Mouse (Mus musculus): Measurements from ENCODE around the gene Marveld3. TPM values are rescaled to one million over a fixed set of nuclear protein-coding genes. Genes with fewer than 3 reads are reported as not detected.

Marveld3 gene
- under 1 TPM in 1 of 2 experiments, not detected in 1; 0.35 TPM for total RNA-seq (2021)
- long read RNA-seq, experiment 1 = 0 reads
- long read RNA-seq, experiment 2 = 0 reads

DNA sequence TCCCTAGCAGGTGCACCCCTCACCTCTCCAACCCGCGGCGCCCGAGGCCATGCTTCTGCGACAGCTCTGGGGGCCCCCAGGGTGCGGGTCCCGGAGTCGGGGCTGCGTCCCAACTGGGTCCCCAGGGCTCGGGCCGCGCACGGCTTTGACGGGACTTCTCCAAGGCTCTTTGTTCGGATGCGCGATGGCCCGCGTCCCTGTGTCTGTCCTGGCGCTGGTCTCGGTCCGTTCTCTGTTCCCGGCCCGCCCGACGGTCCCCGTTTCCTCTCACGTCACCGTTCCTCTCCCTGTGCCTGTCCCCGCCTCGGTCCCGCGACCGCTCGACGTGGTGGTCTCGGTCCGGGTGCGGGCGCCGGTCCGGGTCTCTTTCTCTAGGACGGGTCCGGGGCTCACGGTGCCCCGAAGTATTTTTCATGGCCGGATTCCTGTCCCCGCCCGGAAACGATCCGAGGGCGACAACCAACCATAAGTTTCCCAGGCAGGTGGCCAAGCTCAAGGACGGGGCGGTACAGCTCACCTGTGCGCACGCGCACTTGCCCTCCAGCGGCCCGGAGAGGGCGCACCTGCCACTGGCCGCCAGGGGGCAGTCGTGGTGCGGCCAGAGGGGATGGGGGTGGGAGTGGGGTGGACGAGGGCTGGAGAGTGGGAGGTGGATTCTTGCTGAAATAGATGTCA lies at the start of gene Marveld3:
Gene Marveld3 (minus strand): TSS at position 511 of the 675 bp plus-strand sequence.
- no peak for DNase-seq (ENCODE audit: low spot score in 2 of 2)

DNA sequence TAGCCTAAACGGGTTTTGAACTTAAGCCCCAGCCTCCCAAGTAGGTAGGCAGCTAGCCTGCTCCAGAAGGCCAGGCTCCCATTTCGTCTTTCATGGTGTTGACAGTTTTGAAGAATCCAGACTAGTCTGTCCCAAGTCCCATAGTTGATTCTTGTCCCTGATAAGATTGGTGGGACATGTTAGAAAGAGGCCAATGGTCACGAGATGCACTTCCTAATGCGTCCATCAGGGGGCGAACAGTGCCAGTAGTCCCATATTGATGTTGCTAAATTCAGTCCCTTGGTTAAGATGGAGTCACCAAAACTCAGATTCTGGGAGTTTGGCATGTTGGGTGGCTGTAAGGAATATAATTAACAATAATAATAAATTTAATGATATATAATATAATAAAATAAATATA lies 48.9 kb upstream of the Marveld3 start:
- peak in 1 of 2 experiments; percentile 24 for DNase-seq (ENCODE audit: low spot score in 2 of 2)

DNA sequence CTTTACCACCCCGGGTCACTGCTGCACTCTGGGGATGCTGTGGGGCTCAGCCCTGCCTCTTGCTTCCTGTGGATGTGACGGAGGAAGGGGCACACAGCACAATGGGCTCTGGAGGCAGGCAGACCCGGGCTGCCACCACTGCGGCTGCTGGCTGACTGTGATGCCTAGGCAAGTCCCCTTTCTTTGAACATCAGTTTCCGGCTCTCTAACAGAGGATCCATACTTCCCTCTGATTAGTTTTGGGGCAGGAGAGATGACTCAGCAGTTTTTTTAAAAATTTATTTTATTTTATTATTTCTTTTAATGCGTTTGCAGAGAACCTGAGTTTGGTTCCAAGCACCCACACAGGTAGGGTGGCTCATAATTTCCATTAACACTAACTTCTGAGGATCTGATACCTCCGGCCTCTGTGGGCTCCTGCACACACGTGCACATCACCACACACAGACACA lies 47.0 kb upstream of the Marveld3 start:
- DNase-seq (ENCODE audit: low spot score in 2 of 2) = no peak

DNA sequence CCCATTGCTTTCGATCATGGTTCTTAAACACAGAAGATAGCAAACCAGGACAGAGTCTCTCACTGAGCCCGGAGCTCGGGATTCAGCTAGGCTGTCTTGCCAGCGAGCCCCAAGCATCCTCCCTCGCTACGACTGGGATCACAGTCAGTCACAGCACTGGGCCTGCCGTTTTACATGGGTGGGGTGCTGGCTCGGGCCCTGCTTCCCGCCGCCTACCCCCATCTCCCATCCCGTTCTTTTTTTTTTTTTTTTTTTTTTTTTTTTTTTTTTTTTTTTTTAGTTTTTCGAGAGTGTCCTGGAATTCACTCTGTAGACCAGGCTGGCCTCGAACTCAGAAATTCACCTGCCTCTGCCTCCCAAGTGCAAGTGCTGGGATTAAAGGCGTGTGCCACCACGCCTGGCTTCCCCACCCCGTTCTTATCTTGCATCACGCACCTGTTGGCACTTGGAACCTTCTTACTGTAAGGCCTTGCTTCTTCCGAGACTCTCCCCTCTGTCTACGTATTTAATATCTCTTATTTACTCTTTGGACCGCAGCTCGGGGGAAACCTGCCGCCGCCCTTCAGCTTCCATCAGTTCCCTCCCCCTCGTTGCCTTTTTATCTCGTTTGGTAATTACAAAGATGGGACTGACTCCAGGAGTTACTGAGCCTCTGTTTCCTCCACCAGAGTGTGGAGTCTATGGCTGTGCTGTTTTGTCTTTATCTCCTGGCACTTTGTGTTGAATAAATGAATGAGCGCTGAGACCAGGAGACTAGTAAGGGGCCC lies 46.4 kb upstream of the Marveld3 start:
- peak in 1 of 2 experiments; percentile 4 for DNase-seq (ENCODE audit: low spot score in 2 of 2)

DNA sequence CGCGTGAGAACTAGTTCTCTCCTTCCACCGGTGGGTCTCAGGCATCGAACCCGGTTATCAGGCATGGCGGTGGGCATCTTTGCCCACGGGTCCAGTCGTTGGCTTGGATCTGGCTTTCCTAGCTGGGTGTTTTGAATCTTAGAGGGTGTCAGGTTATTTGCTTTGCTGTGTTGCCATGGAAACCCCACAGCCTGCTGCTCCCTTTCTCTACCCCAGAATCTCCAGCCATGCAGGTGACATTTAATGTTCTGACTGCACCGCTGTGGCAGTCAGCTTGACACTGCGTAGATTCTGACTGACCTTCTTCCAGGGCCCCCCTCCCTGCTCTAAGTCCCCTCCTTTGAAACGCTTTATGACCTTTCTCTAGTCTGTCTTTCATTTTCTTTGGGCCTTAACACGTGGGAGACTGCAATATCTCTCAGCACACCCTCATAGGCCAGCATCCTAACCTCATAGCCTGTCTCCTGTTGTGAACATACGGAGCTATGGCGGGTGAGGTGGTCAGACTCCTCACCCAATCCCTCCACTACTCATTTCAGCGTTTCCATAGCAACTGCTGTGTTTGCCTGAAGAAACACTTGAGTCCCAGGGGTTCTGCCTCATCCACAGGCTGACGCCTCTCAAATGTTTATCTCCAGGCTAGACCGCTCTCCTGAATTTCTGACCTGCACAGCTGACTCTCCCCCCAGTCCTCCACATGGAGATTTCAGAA lies 44.5 kb upstream of the Marveld3 start:
- DNase-seq (ENCODE audit: low spot score in 2 of 2) = peak in 1 of 2 experiments; percentile 14

DNA sequence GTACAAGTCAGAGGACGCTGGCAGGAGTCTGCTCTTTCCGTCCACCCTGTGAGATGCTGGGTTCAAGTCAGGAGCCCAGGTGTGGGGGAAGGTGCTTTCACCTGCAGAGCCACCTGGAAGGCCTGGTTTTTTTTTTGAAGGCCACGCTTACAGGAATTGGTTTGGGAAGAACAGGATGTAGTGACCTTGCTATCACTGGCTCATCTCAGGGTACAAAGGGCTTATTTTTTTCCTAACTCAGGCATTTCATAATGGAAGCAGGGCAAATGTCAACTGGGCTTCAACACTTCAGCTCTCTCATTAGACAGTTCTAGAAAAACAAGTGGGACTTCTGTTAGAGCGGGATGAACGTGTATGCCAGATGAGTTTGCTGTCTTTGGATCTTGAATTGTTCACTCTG lies 42.3 kb upstream of the Marveld3 start:
- DNase-seq (ENCODE audit: low spot score in 2 of 2) = no peak

DNA sequence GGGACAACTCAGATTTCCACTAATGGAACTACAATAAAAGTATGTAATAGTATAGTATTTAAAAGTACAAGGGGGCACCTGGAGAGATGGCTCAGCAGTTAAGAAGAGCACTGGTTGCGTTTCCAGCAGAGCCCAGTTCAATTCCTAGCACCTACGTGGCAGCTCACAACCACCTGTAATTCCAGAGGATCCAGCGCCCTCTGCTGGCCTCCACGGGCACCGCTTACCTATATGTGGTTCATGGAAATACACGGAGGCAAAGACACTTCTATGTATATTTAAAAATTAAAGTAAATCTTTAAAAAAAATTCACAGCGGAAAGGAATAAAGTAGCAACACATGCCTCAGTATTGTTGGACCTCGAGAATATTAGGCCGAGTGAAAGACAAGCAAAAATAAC lies 41.0 kb upstream of the Marveld3 start:
- no peak for DNase-seq (ENCODE audit: low spot score in 2 of 2)

DNA sequence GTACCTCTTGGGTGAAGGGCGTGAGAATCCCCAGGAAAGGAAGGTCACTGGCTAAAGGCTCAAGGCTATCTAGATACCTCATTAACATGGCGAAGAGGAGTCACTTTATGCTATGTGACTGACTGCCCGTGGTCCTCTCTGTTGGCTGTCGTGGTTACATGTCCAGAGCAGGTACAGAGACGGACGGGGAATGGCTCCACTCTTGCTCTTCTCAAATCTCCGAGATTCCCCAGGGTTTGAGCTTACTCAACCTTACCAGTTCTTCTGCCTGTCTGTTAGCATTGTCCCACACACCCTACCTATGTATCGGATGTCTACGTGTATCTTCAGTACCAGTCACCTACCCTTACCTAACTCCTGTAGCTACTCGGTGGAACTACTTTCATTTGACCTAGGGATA lies 38.0 kb upstream of the Marveld3 start:
- no peak for DNase-seq (ENCODE audit: low spot score in 2 of 2)

DNA sequence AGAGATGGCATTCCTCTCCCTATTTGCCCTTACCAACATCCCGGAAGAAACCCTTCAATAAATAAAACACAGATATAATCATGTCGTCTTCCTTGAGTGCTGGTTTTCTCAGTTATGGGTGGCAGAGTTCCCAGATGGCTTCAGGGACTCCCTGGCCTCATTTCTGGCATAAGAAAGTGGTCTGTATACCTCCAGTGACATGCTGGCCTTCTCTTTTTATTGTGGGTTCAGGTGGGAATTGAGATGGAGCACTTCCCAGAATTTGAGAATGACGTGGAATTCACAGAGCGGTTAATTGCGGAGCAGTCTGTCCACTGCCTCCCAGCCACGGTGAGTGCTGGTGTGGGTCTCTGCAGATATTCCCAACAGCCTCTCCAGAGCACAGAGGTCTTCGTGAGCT lies 36.1 kb upstream of the Marveld3 start:
- no peak for DNase-seq (ENCODE audit: low spot score in 2 of 2)

DNA sequence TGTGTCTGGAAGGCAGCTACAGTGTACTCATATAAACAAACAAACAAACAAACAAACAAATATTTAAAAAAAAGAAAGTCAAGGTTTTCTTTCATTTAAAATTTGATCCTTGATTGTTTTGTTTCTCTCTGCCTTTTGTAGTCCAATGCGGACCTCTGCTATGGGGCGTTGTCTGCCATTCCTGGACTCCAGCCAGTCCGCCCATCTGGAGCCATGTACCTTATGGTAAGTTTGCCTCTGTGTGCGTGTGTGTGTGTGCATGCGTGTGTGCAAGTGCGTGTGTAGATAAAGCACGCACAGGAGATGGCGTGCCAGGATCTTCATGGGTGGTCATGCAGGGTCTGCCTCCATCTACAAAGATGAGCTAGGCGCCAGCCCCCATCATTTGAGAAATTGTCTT lies 35.4 kb upstream of the Marveld3 start:
- no peak for DNase-seq (ENCODE audit: low spot score in 2 of 2)

DNA sequence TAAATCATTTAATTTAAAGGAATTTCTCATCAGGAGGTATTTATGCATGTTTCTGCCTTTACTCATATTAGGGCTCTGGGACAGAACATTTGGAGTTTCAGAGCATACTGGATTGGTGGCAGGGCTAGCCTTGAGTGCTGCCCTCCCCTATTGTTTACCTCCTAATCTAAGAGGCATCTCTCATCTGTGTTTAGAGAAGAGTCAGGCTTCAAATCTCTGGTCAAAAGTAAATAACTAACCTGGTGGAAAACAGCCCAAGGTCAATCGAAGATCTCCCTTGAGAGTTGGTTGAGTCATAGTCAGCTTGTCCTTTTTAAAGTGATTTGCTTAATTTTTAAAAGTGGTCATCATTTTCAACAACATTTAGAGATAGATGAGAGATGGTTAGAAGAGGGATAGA lies 30.9 kb upstream of the Marveld3 start:
- DNase-seq (ENCODE audit: low spot score in 2 of 2) = no peak

DNA sequence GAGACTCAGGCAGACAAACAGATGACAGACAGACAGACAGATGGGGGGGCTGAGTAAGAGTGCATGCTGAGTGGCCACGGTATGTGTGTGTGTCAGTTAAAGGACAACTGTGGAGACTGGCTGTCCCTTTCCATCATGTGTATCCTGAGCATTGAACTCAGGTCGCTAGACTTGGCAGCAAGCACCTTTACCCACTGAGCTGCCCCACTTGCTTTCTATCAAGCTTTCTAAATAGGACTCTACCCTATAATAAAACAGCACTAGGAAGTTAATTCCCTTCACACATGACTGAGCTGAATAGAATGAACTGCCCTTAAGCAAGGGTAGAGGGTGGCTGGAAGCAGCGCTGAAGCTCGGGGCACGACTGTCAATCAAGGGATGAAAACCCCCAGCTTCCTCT lies 30.2 kb upstream of the Marveld3 start:
- no peak for DNase-seq (ENCODE audit: low spot score in 2 of 2)

DNA sequence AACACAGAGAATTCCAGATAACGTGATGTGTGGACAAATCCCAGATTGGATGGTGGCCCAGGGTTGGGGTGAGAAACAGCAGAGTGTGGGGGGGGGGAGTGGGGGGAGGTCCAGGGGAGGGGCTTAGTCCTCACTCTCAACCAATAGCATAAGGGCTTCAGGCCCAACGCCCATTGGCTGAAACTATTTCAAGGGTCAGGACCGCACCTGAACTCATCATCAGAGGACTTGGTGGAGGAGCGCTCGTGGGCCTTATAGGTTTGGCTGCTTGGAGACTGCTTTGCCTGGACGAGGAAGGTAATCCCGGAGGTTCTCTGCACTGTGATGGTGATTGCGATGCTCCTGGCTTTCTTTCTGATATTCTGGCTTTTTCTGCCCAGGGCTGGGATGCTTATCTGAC lies 28.2 kb upstream of the Marveld3 start, which contains the start of gene Tat:
Gene Tat (plus strand): TSS at position 214 of the 400 bp plus-strand sequence.
- DNase-seq (ENCODE audit: low spot score in 2 of 2) = no peak

DNA sequence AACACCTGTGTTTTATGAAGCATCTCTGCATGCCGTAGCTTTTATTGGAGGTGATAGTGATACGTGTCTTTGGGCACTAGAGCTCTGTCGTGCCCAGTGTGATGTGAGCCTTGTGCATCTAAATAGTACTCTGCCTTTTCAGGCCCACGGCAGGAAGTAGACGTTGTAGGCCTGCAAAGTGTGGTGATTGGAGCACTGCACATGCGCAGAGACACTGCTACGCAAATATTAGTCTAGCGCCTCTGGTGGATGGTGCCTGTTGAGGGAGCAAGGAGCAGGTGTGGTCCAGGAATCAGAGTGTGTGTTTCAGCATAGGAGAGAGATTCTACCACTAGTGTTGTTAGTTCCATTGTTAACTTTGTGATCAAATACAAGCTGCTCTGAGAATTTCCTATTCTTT lies 27.1 kb upstream of the Marveld3 start:
- no peak for DNase-seq (ENCODE audit: low spot score in 2 of 2)

DNA sequence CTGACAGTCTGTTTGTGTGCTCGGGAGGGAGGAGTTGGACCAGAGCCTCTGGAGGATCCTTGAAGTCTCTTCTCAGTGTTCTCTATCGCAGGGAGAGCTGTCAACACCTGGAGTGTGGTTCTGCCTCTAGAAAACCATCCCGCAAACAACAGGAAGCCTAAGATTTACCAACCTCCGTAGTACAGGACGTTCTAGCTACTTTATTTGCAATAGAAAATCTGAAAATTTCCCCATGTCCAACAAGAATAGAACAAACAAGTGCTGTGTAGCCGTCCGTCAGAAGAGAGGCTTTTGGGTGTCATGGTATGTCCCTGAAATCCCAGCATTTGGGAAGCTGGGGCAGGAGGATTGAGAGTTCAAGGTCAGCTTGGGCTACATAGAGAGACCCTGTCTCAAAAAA lies 25.8 kb upstream of the Marveld3 start:
- no peak for DNase-seq (ENCODE audit: low spot score in 2 of 2)

DNA sequence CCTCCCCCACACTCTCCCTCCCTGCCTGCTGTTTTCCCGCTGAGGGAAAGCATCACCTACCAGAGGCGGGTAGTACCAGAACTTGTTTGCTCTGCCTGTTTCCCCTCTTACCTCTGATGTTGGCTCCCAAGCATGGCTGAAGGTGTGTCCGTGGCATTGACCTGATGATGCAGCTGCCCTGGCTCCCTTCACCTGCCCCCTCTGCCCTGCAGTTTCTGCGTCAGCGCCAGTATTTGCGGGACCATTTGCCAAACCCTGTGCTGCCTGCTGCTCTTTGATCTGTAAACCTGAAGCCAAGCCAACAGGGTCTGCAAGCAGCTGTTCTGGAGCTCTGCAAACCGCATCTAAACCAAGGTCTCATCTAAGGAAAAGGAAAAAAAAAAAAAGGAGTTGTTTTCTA lies 24.4 kb upstream of the Marveld3 start:
- DNase-seq (ENCODE audit: low spot score in 2 of 2) = no peak

DNA sequence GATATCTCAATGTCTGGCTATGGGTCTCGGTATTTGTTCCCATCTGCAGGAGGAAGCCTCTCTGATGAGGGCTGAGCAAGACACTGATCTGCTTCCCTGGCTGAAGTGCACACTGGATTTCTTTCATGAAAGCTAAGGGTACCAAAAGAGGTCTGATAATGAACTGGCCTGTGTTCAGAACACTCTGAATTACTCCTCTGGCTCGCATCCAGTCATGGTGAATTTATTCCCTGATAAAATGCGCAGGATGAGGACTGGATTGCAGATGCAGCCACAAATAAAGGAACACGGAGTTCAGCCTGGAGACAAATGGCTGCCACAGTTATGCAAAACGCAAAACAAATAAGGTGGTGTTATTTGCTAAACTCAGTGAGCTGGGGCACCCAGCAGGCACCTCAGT lies 21.9 kb upstream of the Marveld3 start:
- peak; percentile 30 to 75 for DNase-seq (ENCODE audit: low spot score in 2 of 2)

DNA sequence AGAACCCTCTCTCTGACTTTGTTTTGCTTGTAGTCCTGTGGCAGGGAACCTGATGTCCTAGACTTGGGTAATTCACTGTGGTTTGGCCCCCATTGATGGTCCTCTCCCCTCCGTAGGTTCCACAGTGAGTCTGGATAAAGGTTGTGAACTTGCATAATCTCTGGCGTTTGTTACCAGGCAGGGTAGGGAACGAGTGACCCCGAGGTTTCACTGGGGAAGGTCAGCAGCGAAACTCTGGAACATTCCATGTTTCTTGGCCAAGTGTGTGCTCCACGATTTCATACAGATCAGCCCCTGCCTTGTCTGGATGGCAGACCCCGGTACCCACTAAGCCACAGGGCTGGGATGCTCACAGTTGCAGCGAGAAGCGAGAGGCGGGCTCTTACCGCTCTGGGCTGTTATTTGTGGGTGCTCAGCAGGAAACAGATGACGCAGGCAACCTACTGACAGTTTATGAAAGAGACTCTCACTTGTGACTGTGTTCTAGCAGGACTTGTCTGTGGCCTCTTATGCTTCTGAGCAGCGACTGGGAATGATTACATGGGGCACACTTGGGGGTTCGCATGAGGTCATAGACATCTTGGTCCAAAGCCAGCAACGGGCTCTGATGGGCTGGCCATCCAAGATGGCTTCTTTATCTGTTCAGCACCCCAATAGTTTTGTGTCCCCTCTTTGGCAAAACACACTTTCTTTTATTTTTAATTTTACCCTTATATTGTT lies 20.5 kb upstream of the Marveld3 start:
- no peak for DNase-seq (ENCODE audit: low spot score in 2 of 2)

DNA sequence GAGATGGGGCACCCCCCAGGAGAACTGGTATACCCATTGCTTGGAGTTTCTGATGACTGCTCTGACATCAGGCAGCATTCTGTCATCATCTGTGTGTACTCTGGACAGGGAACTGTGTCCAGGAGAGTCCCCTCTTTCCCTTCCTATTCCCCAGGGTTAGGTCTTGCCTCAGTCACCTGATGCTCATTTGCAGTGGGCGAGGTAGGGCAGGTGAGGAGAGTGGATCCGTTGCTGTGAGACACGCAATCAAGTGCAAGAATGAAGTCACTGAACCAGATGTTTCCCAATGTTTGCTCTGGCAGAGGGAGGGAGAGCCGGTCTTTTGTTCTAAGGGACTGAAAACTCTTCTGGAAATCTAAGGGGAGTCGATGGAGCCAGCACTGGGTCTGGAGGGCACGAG lies 17.3 kb upstream of the Marveld3 start:
- no peak for DNase-seq (ENCODE audit: low spot score in 2 of 2)

DNA sequence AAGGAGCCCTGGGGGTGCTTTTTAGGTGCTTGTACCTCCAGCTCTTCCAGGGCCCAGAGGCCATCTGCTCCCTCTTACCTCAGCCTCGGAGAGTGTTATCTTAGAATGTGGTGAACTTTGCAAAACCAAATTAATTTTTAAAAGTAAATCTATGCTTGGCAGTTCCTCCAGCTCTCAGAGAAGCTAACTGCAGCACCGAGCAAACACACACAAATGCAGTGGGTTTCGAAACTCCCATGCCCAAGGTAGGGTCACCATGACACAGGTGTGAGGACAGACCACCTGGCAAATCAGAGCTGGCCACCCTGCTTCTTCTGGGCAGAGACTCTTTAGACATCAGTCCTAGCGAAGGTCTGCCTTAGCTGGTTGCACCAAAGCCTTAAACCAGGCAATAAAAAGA lies 10.9 kb upstream of the Marveld3 start:
- DNase-seq (ENCODE audit: low spot score in 2 of 2) = no peak

DNA sequence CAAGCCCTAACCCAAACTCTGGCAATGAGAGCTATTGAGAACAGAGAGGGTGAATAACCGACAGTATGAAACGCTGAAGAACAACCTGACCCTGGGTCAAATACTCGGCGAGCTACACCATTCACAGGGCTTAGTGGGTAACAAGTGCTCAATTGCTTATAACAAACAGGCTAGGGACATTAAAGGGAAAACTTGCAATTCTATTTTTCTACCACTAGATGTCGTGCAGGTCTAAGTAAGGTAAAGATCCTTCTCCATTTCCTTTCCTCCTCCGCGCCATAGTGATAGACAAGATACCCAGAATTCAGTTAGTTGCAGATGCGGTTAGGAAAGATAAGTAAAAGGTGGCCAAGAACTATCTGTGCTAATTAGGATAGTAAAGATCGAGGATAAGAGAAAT lies 8.3 kb upstream of the Marveld3 start:
- DNase-seq (ENCODE audit: low spot score in 2 of 2) = peak in 1 of 2 experiments; percentile 62
